Mouse (Mus musculus) heart, embryonic 10.5 days (tissue): ENCODE data around the gene Slc7a6os. TPM values are rescaled to one million over a fixed set of nuclear protein-coding genes. Genes with fewer than 3 reads are reported as not detected.

ENCODE experiments used
- polyA plus RNA-seq: library from polyadenylated mRNA; unstranded; fragments of >200 nt; fragmentation: Nextera tagmentation; extraction: Ambion mirVana; gene quantifications from 2 replicates; pipeline ENCODE4 v1.2.1, GENCODE M21; 2016

Slc7a6os gene
- polyA plus RNA-seq, 1 experiment from 2014 or later = 38.1 TPM

Other genes with a start within 250 kb of the Slc7a6os start
- 45.1 and 56.1 TPM in 2 replicates for gene Slc12a4, start 244.8 kb downstream of the Slc7a6os start, polyA plus RNA-seq
- not detected in 2 replicates for gene Dpep3, start 231.5 kb downstream of the Slc7a6os start, polyA plus RNA-seq
- 19.7 and 19.8 TPM in 2 replicates for gene Dus2, start 219.6 kb downstream of the Slc7a6os start, polyA plus RNA-seq
- gene Dpep2nb, start 205.0 kb downstream of the Slc7a6os start, polyA plus RNA-seq = 0.31 TPM in 1 of 2 replicates, not detected in the other
- 16.1 and 18.7 TPM in 2 replicates for gene Ddx28, start 199.1 kb downstream of the Slc7a6os start, polyA plus RNA-seq
- gene Nfatc3, start 152.1 kb downstream of the Slc7a6os start, polyA plus RNA-seq = 4.9 and 6.5 TPM in 2 replicates
- 2.4 and 5.4 TPM in 2 replicates for gene Esrp2, start 74.0 kb downstream of the Slc7a6os start, polyA plus RNA-seq
- 10.6 and 13.6 TPM in 2 replicates for gene Pla2g15, start 60.5 kb downstream of the Slc7a6os start, polyA plus RNA-seq
- gene Slc7a6, start 42.1 kb downstream of the Slc7a6os start, polyA plus RNA-seq = 47.3 and 67.8 TPM in 2 replicates
- gene Prmt7, start within 50 bp of the Slc7a6os start, polyA plus RNA-seq = 59.7 and 63.9 TPM in 2 replicates
- 3.8 and 4.4 TPM in 2 replicates for gene Smpd3, start 127.1 kb upstream of the Slc7a6os start, polyA plus RNA-seq
- 12.5 and 19.3 TPM in 2 replicates for gene Zfp90, start 204.4 kb upstream of the Slc7a6os start, polyA plus RNA-seq